Mouse (Mus musculus): ENCODE measurements at regions not wholly inside any gene's neighbourhood (a gene's known extent, or its start where the extent isn't known, plus 50 kb on each side); places are given as distances from the start of the nearest gene placed in this dataset.

DNA sequence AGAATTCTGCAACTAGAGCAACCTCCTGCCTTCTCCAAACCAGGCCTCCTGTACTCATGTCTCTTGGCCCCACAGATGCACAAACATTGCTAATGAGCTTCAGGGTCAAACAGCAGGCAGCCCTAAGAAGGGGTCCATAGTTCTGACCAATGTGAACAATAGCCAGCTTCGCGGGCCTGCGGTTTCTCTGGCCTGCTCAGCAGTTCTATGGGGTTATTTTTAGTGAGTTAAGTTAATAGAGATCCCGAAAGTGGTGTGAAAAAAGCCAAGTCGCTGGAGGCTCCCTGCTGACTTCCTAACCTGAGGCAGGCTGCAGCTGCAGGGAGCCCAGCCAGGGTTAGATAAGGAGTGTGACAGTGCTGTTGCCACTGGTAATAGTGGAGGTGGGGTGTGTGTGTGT is 106.6 kb downstream of the Pdcd6ip start:
- intact Hi-C loops (cut with DNase I) = no loop called here
- no peak for TF ChIP-seq CTCF (IDR thresholded peaks at IDR 0.05)
- Histone ChIP-seq H3K4me3 (no peak overlapping the region), H3K27ac (no peak overlapping the region)
- no peak for DNase-seq

- peak; percentile 36 for TF ChIP-seq CTCF (IDR thresholded peaks at IDR 0.05)
- DNase-seq = no peak
- H3K4me3 ChIP-seq = no peak overlapping the region
- intact Hi-C loops (cut with DNase I) = no loop called here
- H3K27ac ChIP-seq = no peak overlapping the region
These were observed 120.8 kb downstream of the Pdcd6ip start for GRCm38 (mm10) chr9:113587260-113587659.

GRCm38 (mm10) chr9:113586477-113586876 is 121.6 kb downstream of the Pdcd6ip start:
- no peak overlapping the region for H3K27ac ChIP-seq
- intact Hi-C loops (cut with DNase I) = no loop called here
- no peak overlapping the region for H3K4me3 ChIP-seq
- DNase-seq = no peak
- TF ChIP-seq CTCF (IDR thresholded peaks at IDR 0.05) = no peak

GRCm38 (mm10) chr9:113578221-113578620 is 129.8 kb downstream of the Pdcd6ip start:
- H3K27ac ChIP-seq = no peak overlapping the region
- intact Hi-C loops (cut with DNase I) = no loop called here
- H3K4me3 ChIP-seq = no peak overlapping the region
- TF ChIP-seq CTCF (IDR thresholded peaks at IDR 0.05) = no peak
- no peak for DNase-seq

DNA sequence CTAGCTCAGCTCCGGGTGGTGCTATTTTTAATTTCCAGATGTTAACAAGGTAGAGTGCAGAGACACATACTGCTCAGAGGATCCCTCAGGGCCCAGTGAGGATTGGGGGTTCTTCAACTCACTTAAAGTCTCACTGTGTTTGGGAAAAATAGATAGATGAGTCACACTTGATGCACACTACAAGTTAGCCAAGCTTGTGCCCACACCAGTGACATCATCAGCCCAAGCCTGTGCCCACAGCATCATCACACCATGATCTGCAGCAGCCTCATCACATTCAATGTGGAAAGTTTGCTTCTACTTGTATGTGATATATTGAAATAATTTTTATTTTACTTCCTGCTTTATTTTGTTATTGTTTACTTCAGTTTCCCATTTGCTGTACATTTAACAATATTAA is 139.2 kb downstream of the Pdcd6ip start:
- Histone ChIP-seq H3K4me3 (no peak overlapping the region), H3K27ac (no peak overlapping the region)
- no peak for DNase-seq
- no peak for TF ChIP-seq CTCF (IDR thresholded peaks at IDR 0.05)
- intact Hi-C loops (cut with DNase I) = no loop called here

GRCm38 (mm10) chr9:113567705-113568104 is 140.4 kb downstream of the Pdcd6ip start:
- H3K27ac ChIP-seq = no peak overlapping the region
- intact Hi-C loops (cut with DNase I) = no loop called here
- no peak for TF ChIP-seq CTCF (IDR thresholded peaks at IDR 0.05)
- no peak for DNase-seq
- H3K4me3 ChIP-seq = no peak overlapping the region

GRCm38 (mm10) chr9:113566620-113567019 is 141.4 kb downstream of the Pdcd6ip start:
- Histone ChIP-seq H3K27ac (no peak overlapping the region), H3K4me3 (no peak overlapping the region)
- no peak for DNase-seq
- intact Hi-C loops (cut with DNase I) = no loop called here
- TF ChIP-seq CTCF (IDR thresholded peaks at IDR 0.05) = no peak

DNA sequence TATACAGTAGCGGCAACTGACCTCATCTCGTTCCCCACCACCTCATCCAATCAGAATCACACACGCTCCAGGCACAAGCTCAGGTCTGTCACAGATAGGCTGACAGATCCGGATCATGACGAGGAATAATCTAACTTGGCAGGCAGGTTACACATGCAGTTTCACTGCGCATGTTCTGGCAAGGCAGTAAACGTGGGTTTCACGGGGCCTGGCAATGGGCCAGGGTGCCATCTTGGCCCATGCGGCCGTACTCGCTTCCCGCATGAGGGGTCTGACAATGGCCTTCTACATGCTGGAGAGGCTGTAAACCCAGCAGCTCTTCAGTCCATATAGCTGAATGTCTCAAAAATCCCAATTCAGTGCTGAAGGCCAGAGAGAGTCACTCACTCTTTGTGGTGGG is 154.1 kb downstream of the Pdcd6ip start:
- no peak for DNase-seq
- TF ChIP-seq CTCF (IDR thresholded peaks at IDR 0.05) = no peak
- no peak overlapping the region for H3K27ac ChIP-seq
- intact Hi-C loops (cut with DNase I) = no loop called here
- no peak overlapping the region for H3K4me3 ChIP-seq

- intact Hi-C loops (cut with DNase I) = no loop called here
- no peak for TF ChIP-seq CTCF (IDR thresholded peaks at IDR 0.05)
- DNase-seq = no peak
- no peak overlapping the region for H3K27ac ChIP-seq
- H3K4me3 ChIP-seq = no peak overlapping the region
These were observed 160.6 kb downstream of the Pdcd6ip start for GRCm38 (mm10) chr9:113547458-113547857.

DNA sequence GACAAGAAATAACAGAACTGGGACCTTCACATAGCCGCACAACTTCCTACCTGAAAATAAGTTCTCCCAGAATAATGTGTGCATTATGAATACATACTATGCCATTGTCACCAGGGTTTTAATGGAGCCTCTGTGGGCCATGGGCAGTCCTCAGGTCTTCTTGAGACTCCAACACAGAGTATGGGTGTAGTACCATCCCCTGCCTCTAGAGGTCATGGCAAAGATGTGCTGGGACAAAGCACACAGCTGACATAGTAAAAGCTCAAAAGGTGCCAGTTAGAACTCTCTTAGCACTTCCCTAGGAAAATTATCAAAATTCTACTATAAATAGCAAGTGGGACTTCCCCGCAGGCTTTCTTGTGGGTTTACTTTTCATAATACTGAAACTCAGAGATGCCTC is 179.5 kb downstream of the Pdcd6ip start:
- DNase-seq = no peak
- Histone ChIP-seq H3K4me3 (no peak overlapping the region), H3K27ac (no peak overlapping the region)
- intact Hi-C loops (cut with DNase I) = loop anchor here (5.0 kb wide), 1 partner anchor 119 kb away; no protein-coding TSS in a partner anchor
- TF ChIP-seq CTCF (IDR thresholded peaks at IDR 0.05) = peak; percentile 70

- DNase-seq = no peak
- no peak for TF ChIP-seq CTCF (IDR thresholded peaks at IDR 0.05)
- intact Hi-C loops (cut with DNase I) = no loop called here
- H3K27ac ChIP-seq = no peak overlapping the region
- no peak overlapping the region for H3K4me3 ChIP-seq
These were observed 183.8 kb downstream of the Pdcd6ip start for GRCm38 (mm10) chr9:113524307-113524706.

DNA sequence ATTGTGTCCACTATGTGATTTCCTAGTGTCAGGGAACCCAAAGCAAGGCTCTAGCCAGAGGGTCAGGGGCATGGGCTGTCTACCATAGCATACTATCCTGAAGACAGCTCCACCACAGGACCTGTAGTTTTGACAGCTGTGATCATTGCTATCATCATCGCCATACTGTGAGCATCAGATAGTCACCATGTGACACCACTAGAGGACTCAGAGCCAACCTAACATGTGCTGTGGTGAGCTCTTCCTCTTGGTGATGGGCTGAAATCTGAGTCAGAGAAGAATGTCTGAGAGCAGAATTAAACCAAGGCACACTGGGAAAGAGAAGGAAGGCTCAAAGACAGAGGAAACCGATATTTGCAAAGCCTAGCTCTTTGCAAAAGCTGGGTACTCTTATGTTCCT is 184.9 kb downstream of the Pdcd6ip start:
- H3K27ac ChIP-seq = no peak overlapping the region
- DNase-seq = no peak
- TF ChIP-seq CTCF (IDR thresholded peaks at IDR 0.05) = no peak
- no peak overlapping the region for H3K4me3 ChIP-seq
- intact Hi-C loops (cut with DNase I) = no loop called here

DNA sequence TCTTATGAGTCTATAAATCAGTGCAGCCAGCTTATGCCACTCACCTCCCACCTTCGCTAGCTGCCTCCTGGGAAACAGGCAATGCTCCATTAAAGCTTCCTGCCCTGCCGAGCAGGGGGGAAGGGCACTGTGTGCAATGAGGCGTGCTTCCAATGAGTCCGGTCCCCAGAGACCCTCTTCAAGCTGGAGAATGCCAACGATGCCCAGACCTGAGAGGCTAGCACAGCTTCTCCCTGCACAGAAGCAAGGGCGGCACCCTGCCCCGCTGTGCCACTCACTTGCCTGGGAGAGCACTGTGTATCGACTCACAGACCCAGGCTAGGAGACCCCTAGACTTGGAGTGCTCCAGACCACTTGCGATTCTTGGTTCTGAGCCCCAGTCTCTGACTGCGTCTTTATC is 188.3 kb downstream of the Pdcd6ip start:
- no peak for DNase-seq
- H3K4me3 ChIP-seq = no peak overlapping the region
- TF ChIP-seq CTCF (IDR thresholded peaks at IDR 0.05) = no peak
- intact Hi-C loops (cut with DNase I) = no loop called here
- no peak overlapping the region for H3K27ac ChIP-seq

DNA sequence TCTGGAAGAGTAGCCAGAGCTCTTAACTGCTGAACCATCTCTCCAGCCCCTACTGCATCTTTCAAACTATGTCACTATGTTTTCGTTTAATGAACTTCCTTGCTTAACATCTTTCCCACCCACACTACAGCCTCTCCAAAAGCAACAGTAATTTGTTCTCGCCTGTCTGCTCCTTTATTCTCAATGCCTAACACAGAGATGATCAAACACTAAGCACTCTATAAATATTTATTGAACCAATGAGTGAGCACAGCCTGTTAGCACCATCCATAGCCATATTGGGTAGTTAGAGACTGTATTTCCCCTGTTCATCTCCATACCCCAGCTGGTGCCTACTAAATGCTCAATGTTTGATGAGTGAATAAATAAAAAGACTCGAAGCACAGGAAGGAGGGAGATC is 189.6 kb downstream of the Pdcd6ip start:
- intact Hi-C loops (cut with DNase I) = no loop called here
- H3K4me3 ChIP-seq = no peak overlapping the region
- no peak for TF ChIP-seq CTCF (IDR thresholded peaks at IDR 0.05)
- H3K27ac ChIP-seq = no peak overlapping the region
- DNase-seq = no peak

DNA sequence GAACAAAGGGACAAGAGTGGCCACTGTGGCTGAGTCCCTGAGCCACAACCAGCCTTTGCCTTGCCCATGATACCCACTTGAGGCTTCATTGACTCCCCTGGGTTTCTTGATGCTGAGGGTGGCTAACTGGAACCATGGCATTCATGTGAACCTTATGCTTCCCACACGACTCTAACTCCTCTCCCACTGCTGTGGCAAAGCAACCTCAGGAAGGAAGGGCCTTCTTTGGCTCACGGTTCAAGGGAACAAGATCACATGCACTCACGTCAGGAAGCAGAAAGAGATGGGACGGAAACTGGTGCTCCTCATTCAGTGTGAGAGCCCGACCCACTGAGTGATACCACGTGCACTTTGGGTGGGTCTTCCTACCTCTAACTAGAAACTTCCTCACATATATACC is 190.3 kb downstream of the Pdcd6ip start:
- TF ChIP-seq CTCF (IDR thresholded peaks at IDR 0.05) = no peak
- intact Hi-C loops (cut with DNase I) = no loop called here
- no peak for DNase-seq
- Histone ChIP-seq H3K27ac (no peak overlapping the region), H3K4me3 (no peak overlapping the region)
